Mouse (Mus musculus) cerebellum, postnatal 25 days (tissue): ENCODE data around the gene D430041D05Rik.

ENCODE experiments used
- DNase-seq, 2 experiments: peaks; one replicate each; pipeline ENCODE4 v3.0.0; 2021; ENCODE audit warnings: mixed read lengths in 2 of 2

The D430041D05Rik gene

DNA sequence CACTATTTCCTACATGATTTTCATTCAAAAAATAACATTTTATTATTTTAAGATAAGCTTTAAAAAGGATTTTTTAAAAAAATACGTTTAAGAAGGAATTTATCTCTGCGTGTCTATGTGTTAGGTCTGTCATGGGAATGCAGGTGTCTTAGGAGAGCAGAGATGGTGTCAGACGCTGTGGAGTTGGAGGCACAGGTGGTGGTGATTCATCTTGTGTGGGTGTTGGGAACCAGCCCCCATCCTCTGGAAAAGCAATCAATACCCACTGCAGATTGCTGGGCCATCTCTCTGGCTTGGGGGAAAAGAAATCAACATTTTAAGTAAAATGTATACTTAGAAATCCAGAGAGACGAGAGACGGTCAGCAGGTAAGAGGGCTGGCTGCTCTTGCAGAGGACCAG lies 225.2 kb downstream of the D430041D05Rik start:
- no peak for DNase-seq

DNA sequence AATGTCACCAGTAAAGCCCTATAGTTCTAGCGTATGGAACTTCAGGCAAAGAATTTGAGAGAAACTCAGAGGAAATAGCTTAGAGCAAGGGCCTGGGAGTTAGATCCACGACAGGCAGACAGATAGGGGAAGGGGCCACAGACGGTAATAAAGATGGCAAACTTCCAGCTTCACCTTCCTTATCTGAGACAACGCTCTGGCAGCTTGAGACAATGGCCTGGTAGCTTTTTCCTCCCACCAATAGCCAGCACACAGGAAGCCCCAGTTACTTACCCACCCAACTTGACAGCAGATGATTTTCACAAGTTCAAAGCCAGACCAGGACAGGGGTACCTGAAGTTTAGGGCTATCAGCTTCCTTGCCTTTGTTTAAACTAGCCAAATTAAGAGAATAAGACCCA lies 226.5 kb downstream of the D430041D05Rik start:
- no peak for DNase-seq

DNA sequence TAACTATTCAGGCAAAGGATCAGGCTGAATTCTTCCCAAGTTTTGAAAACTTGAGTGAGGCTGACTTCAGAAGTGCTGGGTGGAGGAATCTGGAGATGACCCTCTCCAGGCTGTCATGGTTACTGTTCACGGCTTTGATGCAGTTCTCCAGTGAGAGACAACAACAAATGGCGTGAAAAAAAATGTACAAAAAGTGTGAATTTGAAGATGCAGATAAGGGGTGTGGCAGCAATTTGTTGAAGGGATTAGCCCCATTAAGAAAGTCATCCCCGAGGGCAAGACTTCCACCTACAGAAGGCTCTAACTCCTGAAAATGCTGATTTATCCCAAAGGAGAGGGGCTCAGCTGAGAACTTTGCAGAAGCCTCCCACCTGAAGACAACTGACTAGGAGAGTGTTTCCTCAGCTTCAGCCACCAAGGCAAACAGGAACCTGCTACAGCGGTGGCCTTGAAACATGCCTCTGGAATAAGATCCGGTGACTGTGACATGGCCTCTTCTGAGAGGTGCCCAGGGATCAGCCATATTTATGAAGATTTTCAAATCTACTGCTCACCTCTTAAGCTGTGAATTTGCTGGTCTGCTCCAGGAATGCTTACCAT lies 227.5 kb downstream of the D430041D05Rik start:
- no peak for DNase-seq

DNA sequence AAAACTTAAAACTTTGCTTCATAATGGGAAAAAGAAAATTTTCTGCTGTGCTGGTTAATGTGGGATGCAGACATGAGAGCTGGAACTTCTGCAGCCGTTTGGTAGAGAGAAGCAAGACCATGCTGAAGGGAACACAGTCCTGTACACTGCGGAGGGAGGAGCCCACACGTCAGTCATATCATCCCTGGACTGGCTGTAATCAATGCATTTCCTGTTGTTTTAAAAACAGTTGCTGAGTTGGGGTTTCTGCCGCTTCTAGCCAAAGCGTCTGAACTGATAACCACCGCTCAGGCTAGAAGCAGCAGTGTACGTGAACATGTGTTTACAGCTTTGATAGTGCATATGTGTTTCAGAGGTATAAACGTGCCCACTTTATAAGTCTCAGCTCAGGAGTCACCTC lies 231.2 kb downstream of the D430041D05Rik start:
- no peak for DNase-seq

DNA sequence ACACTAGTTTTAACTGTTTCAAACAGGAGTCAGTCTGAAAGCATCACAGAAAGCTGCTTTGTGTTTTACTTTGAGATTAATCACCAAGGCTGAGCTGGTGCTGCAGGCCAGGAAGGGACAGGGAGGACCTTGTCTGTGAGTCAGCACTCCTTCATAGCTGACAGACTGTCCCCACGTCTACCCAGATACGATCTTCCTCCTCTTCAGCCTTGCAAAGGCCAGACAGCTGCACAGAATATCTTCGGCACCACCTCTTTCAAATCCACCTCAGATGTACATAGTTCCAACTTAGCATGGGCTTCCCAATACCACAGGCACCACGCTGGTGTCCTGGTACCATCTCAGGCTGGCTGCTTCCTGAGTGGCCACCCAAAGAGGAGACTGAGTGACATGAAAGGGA lies 232.6 kb downstream of the D430041D05Rik start:
- no peak for DNase-seq

DNA sequence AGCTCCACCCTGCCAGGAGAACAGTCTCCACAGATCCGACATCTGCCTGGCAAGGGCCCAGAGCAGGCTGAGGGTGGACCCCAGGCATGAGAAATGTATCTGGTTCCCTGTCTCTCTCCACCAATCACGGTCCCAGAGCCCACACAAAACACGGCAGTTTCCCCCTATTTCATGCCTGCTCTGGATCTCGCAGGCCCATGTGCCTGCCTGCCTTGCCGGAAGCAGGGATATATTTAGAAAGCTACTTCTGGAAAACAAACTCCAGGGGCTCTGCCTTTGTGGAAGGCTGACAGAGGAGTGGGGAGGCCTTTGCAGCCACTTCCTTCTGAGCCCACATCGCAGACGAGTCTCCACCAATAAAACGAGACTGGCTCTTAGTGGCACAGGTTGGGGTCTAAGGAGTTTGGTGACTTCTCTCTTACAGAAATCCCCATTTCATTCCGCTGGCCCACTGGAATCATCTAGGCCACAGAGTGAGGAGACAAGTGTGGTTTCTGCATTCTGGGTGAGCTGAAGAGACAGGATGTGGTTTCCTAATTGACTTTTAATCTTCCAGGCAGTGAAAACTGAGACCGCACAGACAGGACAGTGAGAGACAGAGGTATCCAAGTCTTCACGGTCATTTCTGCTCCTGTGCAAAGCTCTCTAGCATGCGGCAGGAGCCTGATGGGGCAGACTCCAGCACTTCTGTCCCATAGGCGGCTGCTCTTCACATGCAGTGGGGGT lies 233.7 kb downstream of the D430041D05Rik start:
- DNase-seq, result peak; percentile 47 to 48

DNA sequence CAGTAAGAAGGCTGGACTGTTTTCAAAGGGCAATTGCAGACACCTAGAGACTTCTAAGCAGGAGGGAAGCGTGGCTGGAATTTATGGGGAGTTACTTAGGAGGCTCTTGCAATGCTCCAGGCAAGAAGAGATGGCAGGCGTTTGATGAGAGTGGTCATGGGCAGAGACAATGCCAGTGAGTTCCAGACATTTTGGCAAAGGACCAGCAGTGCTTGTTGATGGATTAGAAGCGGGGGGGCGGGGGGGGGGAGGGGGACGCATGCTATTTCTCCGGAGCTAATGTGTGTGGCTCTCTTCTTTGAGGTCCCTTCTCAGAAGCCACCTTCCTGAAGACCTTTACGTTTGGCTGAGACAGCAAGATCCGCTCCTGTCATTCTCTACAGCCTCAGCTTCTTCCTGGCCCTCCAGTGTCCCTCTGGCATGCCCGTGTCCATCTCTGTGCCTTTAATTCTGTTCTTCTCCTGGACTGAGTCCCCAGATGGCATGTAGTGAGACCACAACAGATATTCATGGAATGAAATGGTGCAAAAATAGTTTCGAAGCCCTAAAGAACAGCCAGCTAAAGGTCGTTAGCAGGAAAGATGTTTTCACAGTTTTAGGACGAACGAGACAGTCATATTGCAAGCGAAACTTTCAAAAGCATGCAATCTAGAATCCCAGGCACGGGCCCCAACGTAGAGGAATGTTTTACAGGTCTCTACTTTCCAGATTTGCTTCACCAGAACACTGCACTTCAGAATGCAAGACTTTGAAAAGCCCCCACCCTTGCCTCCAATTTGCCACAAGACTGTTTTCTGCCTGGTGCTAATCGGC lies 234.4 kb downstream of the D430041D05Rik start:
- peak; percentile 40 to 53 for DNase-seq

DNA sequence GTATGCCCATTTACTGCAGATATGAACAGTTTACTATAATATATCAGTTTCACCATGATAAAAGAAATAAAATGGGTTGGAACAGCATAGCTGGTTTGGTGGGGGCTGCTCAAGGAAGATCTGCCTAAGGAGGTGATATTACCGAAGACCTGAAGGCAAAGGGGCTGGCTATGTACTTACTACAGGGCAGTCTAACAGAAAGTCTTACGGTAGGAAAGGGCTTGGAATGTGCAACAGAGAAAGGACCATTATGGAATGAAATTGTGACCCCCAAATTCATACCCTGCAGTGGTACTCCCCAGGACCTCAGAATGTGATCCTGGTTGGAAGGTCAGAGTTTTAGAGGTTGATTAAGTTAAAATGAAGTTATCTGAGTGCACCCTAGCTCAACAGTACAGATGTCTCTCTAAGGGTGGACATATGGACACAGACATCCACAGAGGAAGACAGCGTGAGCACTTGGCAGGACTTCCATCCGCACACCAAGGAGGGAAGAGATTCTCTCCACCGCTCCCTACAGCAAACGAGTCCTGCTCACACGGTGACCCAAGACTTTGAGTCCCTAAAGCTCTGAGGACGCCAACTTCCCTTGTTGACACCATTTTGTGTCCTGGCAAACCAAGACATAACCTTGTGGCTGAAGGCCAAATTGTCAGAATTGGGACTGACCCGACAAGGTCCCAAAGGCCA lies 235.2 kb downstream of the D430041D05Rik start:
- DNase-seq, result peak; percentile 61 to 64

DNA sequence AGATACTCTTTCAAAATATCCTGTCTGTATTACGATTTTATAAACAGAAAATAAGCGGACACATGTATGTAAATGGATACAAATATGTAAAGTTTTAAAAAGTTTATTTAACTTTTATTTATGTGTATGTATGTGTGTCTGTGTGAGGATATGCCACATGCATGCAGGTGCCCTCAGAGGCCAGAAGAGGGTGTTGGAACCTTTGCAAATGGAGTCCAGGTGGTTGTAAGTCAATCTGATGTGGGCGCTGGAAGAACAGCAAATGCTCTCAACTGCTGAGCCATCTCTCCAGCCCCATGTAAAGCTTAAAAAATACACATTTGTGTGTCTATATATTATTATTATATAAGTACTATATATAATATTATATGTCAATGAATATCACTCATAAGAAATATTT lies 237.4 kb downstream of the D430041D05Rik start:
- no peak for DNase-seq

DNA sequence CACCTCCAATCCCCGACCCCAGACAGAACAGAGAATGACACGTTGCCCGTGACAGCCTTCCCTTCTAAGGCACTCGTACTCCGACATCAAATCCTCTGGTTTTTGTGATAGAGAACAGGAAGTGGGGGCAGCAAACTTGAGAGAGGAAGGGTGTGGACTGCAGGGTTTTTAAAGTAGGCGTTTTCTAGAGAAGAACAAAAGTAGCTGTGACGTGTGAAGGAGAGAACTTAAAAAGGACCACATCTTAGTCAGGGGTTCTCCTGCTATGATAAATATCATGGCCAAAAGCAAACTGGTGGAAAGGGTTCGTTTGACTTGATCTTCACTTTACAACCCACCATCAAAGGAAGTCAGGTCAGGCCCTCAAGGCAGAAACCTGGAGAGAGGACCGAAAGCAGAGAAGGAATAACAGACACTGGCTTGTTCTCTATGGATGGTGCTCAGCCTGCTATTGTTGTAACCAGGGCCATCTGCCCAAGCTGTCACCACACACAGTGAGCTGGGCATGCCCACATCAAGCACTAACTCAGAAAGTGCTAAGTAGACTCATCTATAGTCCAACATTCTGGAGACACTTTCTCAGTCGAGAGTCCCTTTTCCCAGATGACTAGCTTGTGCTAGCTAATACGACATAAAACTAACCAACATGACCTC lies 238.0 kb downstream of the D430041D05Rik start:
- peak in 1 of 2 experiments; percentile 56 for DNase-seq

DNA sequence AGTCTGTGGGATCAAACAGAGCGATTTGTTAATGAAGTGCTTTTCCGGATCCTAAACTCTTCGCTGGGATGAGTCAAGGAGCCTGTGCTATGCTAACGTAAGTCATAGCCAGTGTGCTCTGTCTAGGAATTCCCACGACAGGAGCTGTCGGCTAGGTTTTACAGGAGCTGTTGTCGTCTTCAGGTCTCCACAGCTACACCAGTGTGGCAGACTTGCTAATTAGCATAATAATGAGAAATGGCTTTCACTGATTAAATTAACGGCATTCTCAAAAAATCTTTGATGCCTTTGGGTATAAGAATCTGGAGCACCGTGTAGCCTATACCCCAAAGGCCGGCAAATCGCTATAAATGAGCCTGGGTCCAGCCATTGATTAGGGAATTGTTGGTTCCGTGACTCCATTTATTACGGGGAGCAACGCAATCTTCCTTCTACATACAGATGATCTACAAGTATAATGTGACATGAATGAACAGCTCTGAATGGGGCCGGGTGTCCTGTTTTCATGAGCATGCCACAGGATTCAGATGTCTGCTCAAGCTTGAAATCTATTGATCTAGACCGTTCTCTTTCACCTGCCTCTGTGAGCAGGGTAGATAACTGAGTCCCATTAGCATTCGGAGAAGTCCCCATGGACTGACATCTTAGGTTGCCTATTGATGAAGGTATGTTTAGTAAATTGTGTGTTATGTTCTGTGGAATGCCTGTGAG lies 242.5 kb downstream of the D430041D05Rik start:
- DNase-seq, result no peak

DNA sequence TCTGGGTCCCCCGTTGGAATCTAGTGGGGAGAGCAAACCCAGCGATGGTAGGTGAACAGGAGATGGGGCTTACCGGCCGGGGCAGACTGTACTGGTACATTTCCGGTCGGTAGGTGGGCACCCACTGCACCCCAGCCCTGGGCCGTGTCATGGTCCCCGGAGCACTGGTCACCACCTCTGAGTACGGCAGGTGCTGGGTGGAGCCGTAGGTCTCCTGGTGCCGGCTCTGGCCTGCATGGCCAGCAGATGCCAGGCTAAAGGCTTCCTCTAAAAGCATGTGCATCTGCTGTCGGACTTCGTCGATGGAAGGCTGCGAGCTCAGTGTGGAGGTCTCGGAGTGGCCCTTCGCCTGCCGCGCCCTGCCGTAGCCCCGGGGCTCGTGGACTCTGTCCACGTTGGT lies 243.0 kb downstream of the D430041D05Rik start:
- no peak for DNase-seq

DNA sequence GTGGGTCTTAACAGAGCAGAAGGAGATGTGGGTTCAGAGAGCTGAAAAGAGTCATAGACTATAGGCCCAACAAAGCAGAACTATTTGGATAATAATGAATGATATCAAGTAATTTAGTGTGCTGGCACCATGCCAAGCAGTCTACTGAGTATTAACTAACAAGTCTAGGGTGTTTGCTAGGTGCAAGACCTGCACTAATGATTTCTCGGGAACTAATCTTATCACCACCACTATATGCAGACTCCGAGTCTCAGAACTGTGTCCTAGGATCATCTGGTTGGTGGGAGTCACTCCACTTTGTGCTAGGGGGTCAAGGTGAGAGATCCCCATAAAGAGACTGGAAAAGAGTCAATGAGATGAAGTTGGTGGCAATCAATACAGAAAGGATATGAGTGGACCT lies 245.2 kb downstream of the D430041D05Rik start:
- no peak for DNase-seq

DNA sequence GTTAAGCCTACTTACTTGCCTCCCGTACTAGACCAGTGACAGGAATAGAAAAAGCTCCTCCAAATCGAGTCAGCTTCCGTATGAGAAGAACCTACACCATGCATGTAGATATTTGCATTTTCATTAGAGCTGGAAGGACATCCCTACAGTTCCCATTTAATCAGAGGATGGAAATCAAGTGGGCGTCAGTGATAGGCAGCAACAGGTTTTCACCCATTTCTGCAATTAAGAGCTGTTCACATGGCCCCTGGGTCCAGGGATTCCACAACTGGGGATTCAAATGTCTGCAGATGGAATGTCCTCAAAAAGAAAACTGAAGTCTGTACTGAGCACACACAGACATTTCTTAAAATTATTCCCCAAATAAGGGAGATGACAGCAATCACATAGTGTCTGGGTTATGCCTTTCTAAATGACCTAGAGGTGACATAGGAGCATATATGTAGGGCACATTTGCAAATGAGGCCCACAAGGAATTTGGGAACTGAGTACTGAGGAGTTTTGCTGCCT lies 246.8 kb downstream of the D430041D05Rik start:
- no peak for DNase-seq

DNA sequence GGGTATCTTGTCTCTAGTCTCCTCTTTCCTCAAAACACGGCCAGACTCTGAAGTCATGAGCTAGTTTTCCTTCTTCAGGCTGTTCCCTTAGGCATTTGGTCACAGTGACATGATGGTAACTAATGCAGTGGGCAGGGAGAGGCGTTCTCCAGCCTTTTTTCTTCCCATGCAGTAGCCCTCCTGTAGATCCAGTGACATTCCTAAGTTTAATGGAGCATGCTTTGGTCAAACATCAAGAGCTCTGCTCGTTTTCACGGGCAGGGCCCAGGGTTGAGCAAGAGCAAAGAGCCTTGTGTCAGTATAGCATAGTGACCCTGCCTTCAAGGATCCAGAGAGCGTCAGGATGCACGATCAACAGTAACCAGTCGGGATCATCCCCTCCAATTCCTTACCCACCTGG lies 247.4 kb downstream of the D430041D05Rik start:
- DNase-seq, result no peak

DNA sequence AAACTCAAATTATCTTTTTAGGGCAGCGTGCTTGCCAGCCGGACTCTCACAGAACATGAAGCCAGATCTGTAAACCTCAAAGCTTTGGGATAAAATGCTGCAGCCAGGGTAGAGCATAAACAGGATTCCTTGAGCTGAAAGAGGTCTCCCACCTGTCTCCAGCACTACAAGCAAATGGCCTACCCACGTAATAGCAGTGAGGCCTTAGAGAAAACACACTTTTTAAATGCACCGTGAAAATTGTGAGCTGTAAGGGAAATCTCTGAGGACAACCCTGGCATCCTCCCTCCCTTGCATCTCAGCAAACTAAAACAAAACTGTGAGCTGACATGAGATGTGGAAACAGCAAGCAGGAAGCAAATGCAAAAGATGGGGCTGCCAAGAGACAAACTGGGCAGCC lies 253.0 kb downstream of the D430041D05Rik start:
- no peak for DNase-seq

DNA sequence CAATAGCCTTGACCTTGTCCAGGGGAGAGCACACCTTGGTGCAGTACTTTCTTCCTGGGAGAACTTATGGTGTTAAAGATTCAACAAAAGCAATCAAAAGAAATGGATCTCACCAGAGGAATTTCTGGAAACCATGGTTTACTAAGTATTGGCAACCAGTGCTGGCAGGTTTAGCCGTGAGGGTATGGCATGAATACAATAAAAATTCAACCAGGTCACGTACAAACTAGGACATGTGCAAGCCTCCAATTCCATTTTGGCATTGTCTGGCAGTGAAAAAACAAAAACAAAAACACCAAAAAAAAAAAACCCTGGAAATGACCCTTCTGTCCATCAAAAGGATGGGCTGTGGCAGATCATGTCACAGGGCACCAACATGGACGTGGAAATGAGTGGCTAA lies 256.9 kb downstream of the D430041D05Rik start:
- DNase-seq, result peak in 1 of 2 experiments; percentile 35

DNA sequence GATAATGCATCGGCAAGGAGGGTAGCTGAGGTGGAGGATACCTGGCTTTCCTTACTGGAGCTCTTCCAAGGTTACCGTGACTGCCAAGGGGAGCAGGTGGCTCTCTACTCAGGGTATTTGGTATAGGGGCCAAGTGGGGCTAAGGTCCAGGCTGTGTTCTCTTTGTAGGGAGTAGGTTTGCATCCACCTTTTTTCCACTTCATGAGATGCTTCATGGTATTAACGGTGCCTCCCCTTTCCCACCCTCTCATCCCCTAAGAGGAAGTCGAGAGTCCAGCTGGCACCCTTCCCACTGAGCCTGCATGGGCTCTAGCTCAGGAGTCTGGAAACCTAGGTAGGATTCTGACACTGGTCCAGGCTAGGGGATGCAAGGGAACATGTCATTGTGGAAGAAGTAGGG lies 257.5 kb downstream of the D430041D05Rik start:
- peak; percentile 88 to 95 for DNase-seq

DNA sequence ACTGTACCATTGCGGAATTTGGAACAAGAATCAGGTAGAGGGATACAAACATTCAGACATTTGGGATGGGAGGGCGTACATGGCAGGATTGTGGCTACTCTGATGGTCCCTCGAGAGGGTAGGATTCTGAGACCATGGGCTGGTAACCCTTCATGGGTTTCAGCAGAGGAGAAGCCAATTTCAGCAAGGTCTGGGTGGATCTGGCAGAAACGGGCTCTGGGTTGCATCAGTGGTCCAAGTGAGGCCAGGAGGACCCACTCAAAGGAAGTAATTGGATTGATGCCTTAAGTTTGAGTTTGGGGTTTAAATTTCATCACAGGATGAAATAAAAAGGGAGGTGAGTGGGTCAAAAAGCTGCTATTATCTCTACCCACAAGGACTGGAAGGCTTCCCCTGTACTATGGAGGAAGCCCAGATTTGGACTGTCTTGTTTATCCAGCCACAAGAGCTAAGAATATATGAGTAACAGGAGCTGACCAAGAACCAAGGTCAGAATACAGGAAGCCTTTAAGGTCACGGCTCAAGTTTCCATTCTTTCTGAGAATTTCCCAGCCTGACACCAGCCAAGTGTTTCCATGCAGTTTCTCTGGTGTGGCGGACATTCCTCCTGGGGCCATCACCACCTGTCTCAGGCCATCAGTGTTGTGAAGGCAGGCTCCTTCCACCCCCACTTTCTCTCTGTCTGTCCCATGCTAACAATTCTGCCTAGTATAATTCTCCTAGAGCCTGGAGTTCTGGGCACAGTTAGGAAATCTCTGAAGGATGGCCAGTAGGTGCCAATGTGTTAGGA lies 260.0 kb downstream of the D430041D05Rik start:
- peak in 1 of 2 experiments; percentile 56 for DNase-seq

DNA sequence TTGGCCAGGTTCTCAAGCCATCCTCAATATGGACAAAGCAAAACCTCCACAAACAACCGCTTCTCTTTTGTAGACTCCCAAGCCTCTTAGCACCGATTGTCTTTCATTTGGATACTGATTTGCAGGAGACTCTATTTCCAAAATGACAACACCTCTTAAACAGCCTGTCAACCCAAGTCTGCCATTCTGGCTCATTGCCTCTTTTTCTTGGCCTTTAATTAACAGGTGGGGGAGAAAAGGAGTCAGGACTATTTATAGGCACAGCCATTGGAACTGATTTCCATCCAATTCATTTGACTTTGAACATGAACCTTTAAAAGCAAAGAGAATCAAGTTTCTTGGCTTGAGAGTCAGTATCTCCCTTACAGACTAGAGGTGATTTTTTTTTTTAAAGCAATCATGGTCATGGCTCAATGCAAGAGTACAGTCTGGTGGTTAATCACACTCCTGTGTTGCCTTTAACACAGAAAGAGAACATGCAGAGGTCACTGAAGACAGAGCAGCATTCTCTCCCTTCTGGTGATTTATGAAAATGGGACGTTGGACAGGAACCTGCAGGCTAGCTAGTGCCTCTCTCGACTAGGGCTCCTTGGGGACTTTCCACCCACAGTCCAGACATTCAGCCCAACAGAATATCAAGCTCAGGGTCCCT lies 262.8 kb downstream of the D430041D05Rik start:
- peak in 1 of 2 experiments; percentile 39 for DNase-seq
